In genomic region chr19:39820931-39821330, GRCm38 (mm10) we compare ENCODE assay signal across 39 mouse cellular contexts. TPM values are rescaled to one million over a fixed set of nuclear protein-coding genes. Genes with fewer than 3 reads are reported as not detected.
"Had no signal": no experiment of that assay in that cellular context is flagged by ENCODE, and none has a peak within 500 bp of the region (broad histone marks: within the 10 kb centered on the region; RNA-seq: fewer than 3 reads in every experiment).

No protein-coding gene starts in this region.

RNA-seq across cellular contexts. Expression of gene Cyp2c40, which starts 8.3 kb away (rescaled TPM):
- total RNA-seq: heart, adult 8-10 months; heart, postnatal 10 days; heart, postnatal 14 days; heart, postnatal 25 days; heart, postnatal 36 days; heart, postnatal 4 days; hematopoietic stem cell, adult 5-6 weeks; hindbrain, postnatal 0 days; layer of hippocampus, adult 18-20 months; layer of hippocampus, adult 2 months; layer of hippocampus, adult 8-10 months; layer of hippocampus, postnatal 10 days; layer of hippocampus, postnatal 14 days; layer of hippocampus, postnatal 25 days; layer of hippocampus, postnatal 36 days; left cerebral cortex, adult 18-20 months; left cerebral cortex, adult 2 months had no signal
- polyA plus RNA-seq: heart, embryonic 10.5 days; heart, embryonic 11.5 days; heart, embryonic 12.5 days; heart, embryonic 13.5 days; heart, embryonic 14.5 days; heart, embryonic 15.5 days; heart, embryonic 16.5 days; heart, postnatal 0 days; hindbrain, embryonic 10.5 days; hindbrain, embryonic 11.5 days; hindbrain, embryonic 12.5 days; hindbrain, embryonic 13.5 days; hindbrain, embryonic 14.5 days; hindbrain, embryonic 15.5 days; hindbrain, embryonic 16.5 days; hindbrain, postnatal 0 days; inflammation-experienced regulatory T-cells, adult 6 months; intestine, embryonic 14.5 days; intestine, embryonic 15.5 days; kidney, embryonic 14.5 days; kidney, embryonic 15.5 days; kidney, embryonic 16.5 days; kidney, postnatal 0 days had no signal
